Mouse (Mus musculus) activated CD4-positive, CD25-positive, alpha-beta regulatory T cell, adult 4 months (primary cell): ENCODE data around the gene Dcaf5. TPM values are rescaled to one million over a fixed set of nuclear protein-coding genes. Genes with fewer than 3 reads are reported as not detected.

Source experiments
- polyA plus RNA-seq, 2 experiments: library from polyadenylated mRNA; unstranded; fragments of 100-300 nt; shearing (Covaris generic); gene quantifications; one replicate each; pipeline ENCODE4 v1.2.1; 2017

The Dcaf5 gene
- polyA plus RNA-seq, 2 experiments from 2014 or later: 14.9 to 19.0 TPM

Other genes with a start within 250 kb of the Dcaf5 start
- gene Actn1, start 176.2 kb downstream of the Dcaf5 start, polyA plus RNA-seq: 10 to 100 TPM; 31.8 to 34.3 TPM
- gene Exd2, start 26.5 kb upstream of the Dcaf5 start, polyA plus RNA-seq: 10 to 100 TPM; 17.3 to 20.2 TPM
- gene Galnt16, start 81.7 kb upstream of the Dcaf5 start, polyA plus RNA-seq: not detected
- gene Slc39a9, start 207.3 kb upstream of the Dcaf5 start, polyA plus RNA-seq: 10 to 100 TPM; 21.0 to 24.3 TPM
- gene Erh, start 207.7 kb upstream of the Dcaf5 start, polyA plus RNA-seq: 100 to 1,000 TPM; 110 to 140 TPM